Mouse (Mus musculus): Measurements from ENCODE around the gene Ttc7. TPM values are rescaled to one million over a fixed set of nuclear protein-coding genes. Genes with fewer than 3 reads are reported as not detected.

Ttc7 gene
- polyA plus RNA-seq, 1 experiment from 2014 or later = 4.7 TPM

- Histone ChIP-seq H3K27ac (peak overlapping the region; percentile 22; the same call in 1 of the 2 replicates), H3K9me3 (no peaks in the 10 kb centered on the region), H3K4me3 (no peak overlapping the region), H3K36me3 (no peaks in the 10 kb centered on the region), H3K27me3 (ENCODE audit: insufficient read depth, poor library complexity, severe bottlenecking) (peaks cover 45% of the 10 kb centered on the region; the same call in 1 of the 2 replicates), H3K4me1 (peaks cover 51% of the 10 kb centered on the region)
- WGBS = 50% methylated on average over 6 of the region's 6 CpGs
- DNase-seq (ENCODE audit: low spot score) = no peak
Measured at GRCm38 (mm10) chr17:87326987-87327386, 44.3 kb downstream of the Ttc7 start.

GRCm38 (mm10) chr17:87327645-87328044 is 45.0 kb downstream of the Ttc7 start:
- H3K9me3 ChIP-seq = no peaks in the 10 kb centered on the region
- H3K36me3 ChIP-seq = no peaks in the 10 kb centered on the region
- DNase-seq (ENCODE audit: low spot score) = no peak
- WGBS = 73% methylated on average over 8 of the region's 8 CpGs
- H3K4me3 ChIP-seq = no peak overlapping the region
- peaks cover 57% of the 10 kb centered on the region for H3K4me1 ChIP-seq
- no peak overlapping the region for H3K27ac ChIP-seq
- peaks cover 40% of the 10 kb centered on the region; the same call in 1 of the 2 replicates for H3K27me3 ChIP-seq (ENCODE audit: insufficient read depth, poor library complexity, severe bottlenecking)

- no peak for DNase-seq (ENCODE audit: low spot score)
- 60% methylated on average over 8 of the region's 9 CpGs for WGBS
- H3K27me3 ChIP-seq (ENCODE audit: insufficient read depth, poor library complexity, severe bottlenecking) = peaks cover 40% of the 10 kb centered on the region; the same call in 1 of the 2 replicates
- H3K27ac ChIP-seq = no peak overlapping the region
- peaks cover 62% of the 10 kb centered on the region for H3K4me1 ChIP-seq
- no peaks in the 10 kb centered on the region for H3K36me3 ChIP-seq
- no peaks in the 10 kb centered on the region for H3K9me3 ChIP-seq
- no peak overlapping the region for H3K4me3 ChIP-seq
Measured at GRCm38 (mm10) chr17:87328177-87328768, 45.6 kb downstream of the Ttc7 start.

GRCm38 (mm10) chr17:87329144-87329700 is 46.5 kb downstream of the Ttc7 start:
- peaks cover 40% of the 10 kb centered on the region; the same call in 1 of the 2 replicates for H3K27me3 ChIP-seq (ENCODE audit: insufficient read depth, poor library complexity, severe bottlenecking)

GRCm38 (mm10) chr17:87330250-87330920 is 47.7 kb downstream of the Ttc7 start:
- 20% methylated on average over 22 of the region's 22 CpGs for WGBS
- no peak for DNase-seq (ENCODE audit: low spot score)
- H3K4me3 ChIP-seq = peak overlapping the region; percentile 43

More at GRCm38 (mm10) chr17:87329144-87329700, 46.5 kb downstream of the Ttc7 start:
- 84% methylated on average over 18 of the region's 18 CpGs for WGBS
- no peak for DNase-seq (ENCODE audit: low spot score)
- no peak overlapping the region for H3K27ac ChIP-seq
- 0 out of 2 replicates have a peak, but pooled peaks cover 2% of the 10 kb centered on the region for H3K36me3 ChIP-seq
- H3K4me1 ChIP-seq = peaks cover 66% of the 10 kb centered on the region
- no peak overlapping the region for H3K4me3 ChIP-seq
- no peaks in the 10 kb centered on the region for H3K9me3 ChIP-seq

GRCm38 (mm10) chr17:87330921-87331291 is 48.2 kb downstream of the Ttc7 start:
- 0 out of 2 replicates have a peak, but pooled peaks cover 2% of the 10 kb centered on the region for H3K36me3 ChIP-seq
- WGBS = under 1% methylated on average over 11 of the region's 11 CpGs
- peaks cover 35% of the 10 kb centered on the region; the same call in 1 of the 2 replicates for H3K27me3 ChIP-seq (ENCODE audit: insufficient read depth, poor library complexity, severe bottlenecking)
- H3K4me3 ChIP-seq = peak overlapping the region; percentile 43
- H3K4me1 ChIP-seq = peaks cover 62% of the 10 kb centered on the region
- H3K27ac ChIP-seq = peak overlapping the region; percentile 69
- no peak for DNase-seq (ENCODE audit: low spot score)
- H3K9me3 ChIP-seq = no peaks in the 10 kb centered on the region

More at GRCm38 (mm10) chr17:87330250-87330920, 47.7 kb downstream of the Ttc7 start:
- no peaks in the 10 kb centered on the region for H3K9me3 ChIP-seq
- peaks cover 39% of the 10 kb centered on the region; the same call in 1 of the 2 replicates for H3K27me3 ChIP-seq (ENCODE audit: insufficient read depth, poor library complexity, severe bottlenecking)
- H3K36me3 ChIP-seq = 0 out of 2 replicates have a peak, but pooled peaks cover 2% of the 10 kb centered on the region
- H3K27ac ChIP-seq = peak overlapping the region; percentile 69
- H3K4me1 ChIP-seq = peaks cover 67% of the 10 kb centered on the region

GRCm38 (mm10) chr17:87331336-87332141 is 48.9 kb downstream of the Ttc7 start:
- Histone ChIP-seq H3K27me3 (ENCODE audit: insufficient read depth, poor library complexity, severe bottlenecking) (peaks cover 35% of the 10 kb centered on the region; the same call in 1 of the 2 replicates), H3K4me3 (peak overlapping the region; percentile 43), H3K4me1 (peaks cover 55% of the 10 kb centered on the region), H3K9me3 (no peaks in the 10 kb centered on the region), H3K27ac (peak overlapping the region; percentile 69), H3K36me3 (0 out of 2 replicates have a peak, but pooled peaks cover 2% of the 10 kb centered on the region)
- no peak for DNase-seq (ENCODE audit: low spot score)
- WGBS = 40% methylated on average over 11 of the region's 11 CpGs

- Histone ChIP-seq H3K36me3 (0 out of 2 replicates have a peak, but pooled peaks cover 2% of the 10 kb centered on the region), H3K27ac (0 out of 2 replicates have a peak overlapping the region, but pooled peaks have one; percentile 16), H3K4me1 (peaks cover 52% of the 10 kb centered on the region), H3K27me3 (ENCODE audit: insufficient read depth, poor library complexity, severe bottlenecking) (peaks cover 35% of the 10 kb centered on the region; the same call in 1 of the 2 replicates), H3K9me3 (no peaks in the 10 kb centered on the region), H3K4me3 (no peak overlapping the region)
- WGBS = 62% methylated on average over 9 of the region's 9 CpGs
- no peak for DNase-seq (ENCODE audit: low spot score)
Measured at GRCm38 (mm10) chr17:87332142-87332815, 49.6 kb downstream of the Ttc7 start.

GRCm38 (mm10) chr17:87332887-87333286 is 50.2 kb downstream of the Ttc7 start:
- H3K27ac ChIP-seq = peak overlapping the region; percentile 42; the same call in 1 of the 2 replicates
- H3K9me3 ChIP-seq = no peaks in the 10 kb centered on the region
- no peak overlapping the region for H3K4me3 ChIP-seq
- DNase-seq (ENCODE audit: low spot score) = no peak
- H3K4me1 ChIP-seq = peaks cover 46% of the 10 kb centered on the region
- peaks cover 28% of the 10 kb centered on the region; the same call in 1 of the 2 replicates for H3K27me3 ChIP-seq (ENCODE audit: insufficient read depth, poor library complexity, severe bottlenecking)
- WGBS = 77% methylated on average over 6 of the region's 6 CpGs
- 0 out of 2 replicates have a peak, but pooled peaks cover 2% of the 10 kb centered on the region for H3K36me3 ChIP-seq

- H3K27me3 ChIP-seq (ENCODE audit: insufficient read depth, poor library complexity, severe bottlenecking) = peaks cover 17% of the 10 kb centered on the region; the same call in 1 of the 2 replicates
- DNase-seq (ENCODE audit: low spot score) = no peak
- no peaks in the 10 kb centered on the region for H3K9me3 ChIP-seq
- WGBS = 91% methylated on average over 12 of the region's 12 CpGs
- H3K36me3 ChIP-seq = 0 out of 2 replicates have a peak, but pooled peaks cover 2% of the 10 kb centered on the region
- H3K27ac ChIP-seq = no peak overlapping the region
- H3K4me3 ChIP-seq = no peak overlapping the region
- peaks cover 44% of the 10 kb centered on the region for H3K4me1 ChIP-seq
Measured at GRCm38 (mm10) chr17:87334162-87334561, 51.5 kb downstream of the Ttc7 start.

- Histone ChIP-seq H3K9me3 (no peaks in the 10 kb centered on the region), H3K4me1 (peaks cover 39% of the 10 kb centered on the region), H3K27me3 (ENCODE audit: insufficient read depth, poor library complexity, severe bottlenecking) (peaks cover 7% of the 10 kb centered on the region; the same call in 1 of the 2 replicates), H3K27ac (no peak overlapping the region), H3K36me3 (0 out of 2 replicates have a peak, but pooled peaks cover 2% of the 10 kb centered on the region), H3K4me3 (no peak overlapping the region)
- WGBS = 88% methylated on average over 14 of the region's 14 CpGs
- no peak for DNase-seq (ENCODE audit: low spot score)
Measured at GRCm38 (mm10) chr17:87335152-87335551, 52.5 kb downstream of the Ttc7 start.

All from heart, embryonic 10.5 days (tissue).